Mouse (Mus musculus) brain, embryonic 14.5 days (tissue): ENCODE measurements around the gene 9430015G10Rik.
A peak's percentile ranks its signal among the peaks of the same experiment; 100 is the strongest.

Experiments used
- CTCF ChIP-seq: fragments of 200-500 bp; IDR thresholded peaks from 2 replicates; pipeline ENCODE4 v1.5.1; 2012; ENCODE audit warnings: inconsistent platforms, mild to moderate bottlenecking, moderate library complexity, borderline replicate concordance; ENCODE audit not compliant: insufficient read depth, insufficient read length; ENCODE audit errors: extremely low read depth
- POLR2A ChIP-seq: fragments of 200-500 bp; IDR thresholded peaks from 2 replicates; pipeline ENCODE4 v1.6.1; 2012; ENCODE audit warnings: mild to moderate bottlenecking, inconsistent platforms, borderline replicate concordance; ENCODE audit not compliant: poor library complexity, insufficient read depth, insufficient read length, severe bottlenecking; ENCODE audit errors: extremely low read depth

GRCm38 (mm10) chr4:156077499-156078301 is 32.1 kb upstream of the 9430015G10Rik start:
- peak; percentile 5; the same call in 1 of the 2 replicates for TF ChIP-seq CTCF
- no peak for TF ChIP-seq POLR2A
